12 mouse cellular contexts compared by ENCODE assay signal in genomic region chr7:84354890-84355289, GRCm38 (mm10). TPM values are rescaled to one million over a fixed set of nuclear protein-coding genes. Genes with fewer than 3 reads are reported as not detected.
A peak's percentile ranks its signal among the peaks of the same experiment; 100 is the strongest.
DNase-seq lines count a peak whose midpoint lies in the region; ATAC-seq and TF ChIP-seq lines count a peak whose summit lies in the region.
"Had no signal": no experiment of that assay in that cellular context is flagged by ENCODE, and none has a peak within 500 bp of the region (broad histone marks: within the 10 kb centered on the region; RNA-seq: fewer than 3 reads in every experiment).

No protein-coding gene starts in this region.

- peaks cover 4% of the 10 kb centered on the region for H3K4me1 ChIP-seq in midbrain, postnatal 0 days (ENCODE audit: insufficient read depth, low read length)
- H3K4me1 ChIP-seq in midbrain, embryonic 10.5 days = no peaks in the 10 kb centered on the region
- no peaks in the 10 kb centered on the region for H3K4me1 ChIP-seq in intestine, embryonic 15.5 days (replicated peaks)
- 0 out of 2 replicates have a peak, but pooled peaks cover 3% of the 10 kb centered on the region for H3K4me1 ChIP-seq in intestine, embryonic 16.5 days (ENCODE audit: control insufficient read depth, insufficient read depth, low read length)
- H3K4me1 ChIP-seq in intestine, postnatal 0 days (replicated peaks; ENCODE audit: control insufficient read depth, insufficient read depth, low read length) = no peaks in the 10 kb centered on the region
- H3K4me1 ChIP-seq in kidney, embryonic 16.5 days (ENCODE audit: insufficient read depth, low read length) = peaks cover 6% of the 10 kb centered on the region

- DNase-seq in midbrain, postnatal 0 days (ENCODE audit: low spot score) = no peak
- DNase-seq in midbrain, embryonic 10.5 days (ENCODE audit: low spot score) = no peak
- no peak for DNase-seq in adrenal gland, adult (ENCODE audit: inconsistent age in 2 of 2, low spot score in 1 of 2)

- WGBS in midbrain, postnatal 0 days = 90% methylated on average over 2 of the region's 2 CpGs
- 96% methylated on average over 2 of the region's 2 CpGs for WGBS in midbrain, embryonic 10.5 days
- WGBS in intestine, embryonic 15.5 days = 82% methylated on average over 2 of the region's 2 CpGs
- WGBS in intestine, embryonic 16.5 days = 68% methylated on average over 2 of the region's 2 CpGs
- 58% methylated on average over 2 of the region's 2 CpGs for WGBS in intestine, postnatal 0 days
- whole genome bisulfite sequencing in kidney, embryonic 16.5 days = 80% methylated on average over 2 of the region's 2 CpGs

- no peak overlapping the region for H3K27ac ChIP-seq in midbrain, postnatal 0 days (ENCODE audit: low read depth, low read length)
- no peak overlapping the region for H3K27ac ChIP-seq in midbrain, embryonic 10.5 days (replicated peaks)
- H3K27ac ChIP-seq in intestine, embryonic 15.5 days = no peak overlapping the region
- H3K27ac ChIP-seq in intestine, embryonic 16.5 days (ENCODE audit: low read length) = no peak overlapping the region
- peak overlapping the region; percentile 60 for H3K27ac ChIP-seq in intestine, postnatal 0 days (ENCODE audit: low read depth, low read length)
- H3K27ac ChIP-seq in kidney, embryonic 16.5 days (ENCODE audit: low read length) = no peak overlapping the region

- no peaks in the 10 kb centered on the region for H3K27me3 ChIP-seq in midbrain, postnatal 0 days (ENCODE audit: insufficient read depth, low read length)
- H3K27me3 ChIP-seq in midbrain, embryonic 10.5 days (ENCODE audit: low read depth, poor library complexity, severe bottlenecking) = no peaks in the 10 kb centered on the region
- no peaks in the 10 kb centered on the region for H3K27me3 ChIP-seq in intestine, embryonic 15.5 days (replicated peaks)
- no peaks in the 10 kb centered on the region for H3K27me3 ChIP-seq in intestine, embryonic 16.5 days (replicated peaks; ENCODE audit: control insufficient read depth, insufficient read depth, low read length)
- no peaks in the 10 kb centered on the region for H3K27me3 ChIP-seq in intestine, postnatal 0 days (replicated peaks; ENCODE audit: control insufficient read depth, insufficient read depth, low read length)
- no peaks in the 10 kb centered on the region for H3K27me3 ChIP-seq in kidney, embryonic 16.5 days (ENCODE audit: insufficient read depth, low read length)
- H3K27me3 ChIP-seq: CH12.LX, Patski had no signal

- H3K9ac ChIP-seq in midbrain, postnatal 0 days (replicated peaks; ENCODE audit: low read length, poor library complexity, severe bottlenecking) = peak overlapping the region; percentile 24; the same call in 1 of the 2 replicates
- no peak overlapping the region for H3K9ac ChIP-seq in intestine, embryonic 15.5 days
- H3K9ac ChIP-seq in intestine, embryonic 16.5 days (ENCODE audit: low read depth, low read length) = no peak overlapping the region
- no peak overlapping the region for H3K9ac ChIP-seq in intestine, postnatal 0 days (ENCODE audit: low read depth, low read length)
- H3K9ac ChIP-seq in kidney, embryonic 16.5 days (replicated peaks; ENCODE audit: low read length) = no peak overlapping the region

- no peak overlapping the region for H3K4me2 ChIP-seq in midbrain, postnatal 0 days (ENCODE audit: low read depth, low read length, poor library complexity, severe bottlenecking)
- no peak overlapping the region for H3K4me2 ChIP-seq in intestine, embryonic 15.5 days (replicated peaks)
- no peak overlapping the region for H3K4me2 ChIP-seq in intestine, embryonic 16.5 days (ENCODE audit: low read depth, low read length)
- no peak overlapping the region for H3K4me2 ChIP-seq in intestine, postnatal 0 days (replicated peaks; ENCODE audit: low read depth)
- no peak overlapping the region for H3K4me2 ChIP-seq in kidney, embryonic 16.5 days (replicated peaks; ENCODE audit: low read depth, low read length)

- no peak overlapping the region for H3K4me3 ChIP-seq in midbrain, postnatal 0 days (ENCODE audit: low read depth, low read length)
- H3K4me3 ChIP-seq in midbrain, embryonic 10.5 days = no peak overlapping the region
- no peak overlapping the region for H3K4me3 ChIP-seq in intestine, embryonic 15.5 days (replicated peaks)
- no peak overlapping the region for H3K4me3 ChIP-seq in intestine, embryonic 16.5 days (ENCODE audit: low read length)
- no peak overlapping the region for H3K4me3 ChIP-seq in intestine, postnatal 0 days (ENCODE audit: low read depth, low read length)
- no peak overlapping the region for H3K4me3 ChIP-seq in kidney, embryonic 16.5 days (ENCODE audit: low read length)

- no peak for TF ChIP-seq CTCF in midbrain, postnatal 0 days (IDR thresholded peaks at IDR 0.05)
- no peak for TF ChIP-seq CTCF in intestine, postnatal 0 days (IDR thresholded peaks at IDR 0.05; ENCODE audit: low read depth)

- ATAC-seq in midbrain, postnatal 0 days (ENCODE audit: low FRiP score) = no peak
- ATAC-seq in intestine, embryonic 15.5 days = peak; percentile 39; the same call in 1 of the 2 replicates
- peak; percentile 69 for ATAC-seq in intestine, embryonic 16.5 days
- ATAC-seq in intestine, postnatal 0 days = peak; percentile 87
- no peak for ATAC-seq in CD4-positive, CD25-positive, alpha-beta regulatory T cell, adult 4 months
- no peak for ATAC-seq in kidney, embryonic 16.5 days (ENCODE audit: low FRiP score, low TSS enrichment)

- peaks cover 13% of the 10 kb centered on the region for H3K36me3 ChIP-seq in midbrain, postnatal 0 days (ENCODE audit: insufficient read depth, low read length)
- H3K36me3 ChIP-seq in midbrain, embryonic 10.5 days = peaks cover 63% of the 10 kb centered on the region
- H3K36me3 ChIP-seq in intestine, embryonic 15.5 days = no peaks in the 10 kb centered on the region
- H3K36me3 ChIP-seq in intestine, embryonic 16.5 days (ENCODE audit: control insufficient read depth, insufficient read depth, low read length) = no peaks in the 10 kb centered on the region
- no peaks in the 10 kb centered on the region for H3K36me3 ChIP-seq in intestine, postnatal 0 days (ENCODE audit: control insufficient read depth, insufficient read depth)
- no peaks in the 10 kb centered on the region for H3K36me3 ChIP-seq in kidney, embryonic 16.5 days (ENCODE audit: insufficient read depth, low read length)
- H3K36me3 ChIP-seq: G1E had no signal

- H3K9me3 ChIP-seq in midbrain, postnatal 0 days (ENCODE audit: low read length) = no peaks in the 10 kb centered on the region
- H3K9me3 ChIP-seq in midbrain, embryonic 10.5 days (replicated peaks) = no peaks in the 10 kb centered on the region
- H3K9me3 ChIP-seq in intestine, embryonic 15.5 days = no peaks in the 10 kb centered on the region
- H3K9me3 ChIP-seq in intestine, embryonic 16.5 days (ENCODE audit: control insufficient read depth, low read length) = no peaks in the 10 kb centered on the region
- no peaks in the 10 kb centered on the region for H3K9me3 ChIP-seq in intestine, postnatal 0 days (ENCODE audit: control insufficient read depth)
- H3K9me3 ChIP-seq in kidney, embryonic 16.5 days (ENCODE audit: low read length) = no peaks in the 10 kb centered on the region
- H3K9me3 ChIP-seq: G1E had no signal

RNA-seq across cellular contexts. Expression of gene Arnt2, which starts 55.1 kb away (rescaled TPM):
- total RNA-seq in midbrain, postnatal 0 days (2014; rRNA removed) = 165 and 166 TPM in 2 replicates
- polyA plus RNA-seq in midbrain, postnatal 0 days (2015; fragmentation: Nextera tagmentation; extraction: Ambion mirVana) = 62.9 and 63.1 TPM in 2 replicates
- 24.0 and 36.1 TPM in 2 replicates for polyA plus RNA-seq in midbrain, embryonic 10.5 days (2016; fragmentation: Nextera tagmentation; extraction: Ambion mirVana)
- 3.4 and 3.8 TPM in 2 replicates for polyA plus RNA-seq in intestine, embryonic 15.5 days (2015; fragmentation: Nextera tagmentation; extraction: Ambion mirVana)
- 1.9 and 2.4 TPM in 2 replicates for polyA plus RNA-seq in intestine, embryonic 16.5 days (2015; fragmentation: Nextera tagmentation; extraction: Ambion mirVana)
- 2.6 and 2.7 TPM in 2 replicates for polyA plus RNA-seq in intestine, postnatal 0 days (2015; fragmentation: Nextera tagmentation; extraction: Ambion mirVana)
- 1 to 10 TPM; 3.6 to 4.8 TPM for polyA plus RNA-seq in CD4-positive, CD25-positive, alpha-beta regulatory T cell, adult 4 months (2017; shearing (Covaris generic))
- polyA plus RNA-seq in kidney, embryonic 16.5 days (2015; fragmentation: Nextera tagmentation; extraction: Ambion mirVana) = 10.8 and 10.9 TPM in 2 replicates
- total RNA-seq: MEL had no signal
- polyA plus RNA-seq: G1E had no signal

Comparison
In these comparisons a context has a peak if more than half of its experiments do, and no peak if none do; other contexts are left out.
1. ATAC-seq: peak in intestine, embryonic 15.5 days (single experiment), intestine, embryonic 16.5 days (single experiment) and intestine, postnatal 0 days (single experiment); none in midbrain, postnatal 0 days (single experiment), CD4-positive, CD25-positive, alpha-beta regulatory T cell, adult 4 months (single experiment) and kidney, embryonic 16.5 days (single experiment).